Mouse (Mus musculus): ENCODE results near the gene Nat8f1. TPM values are rescaled to one million over a fixed set of nuclear protein-coding genes. Genes with fewer than 3 reads are reported as not detected.
A peak's percentile ranks its signal among the peaks of the same experiment; 100 is the strongest.
"Not testable (repeated sequence)": the region's sequence is repeated elsewhere in the genome, so short reads cannot be mapped to it uniquely, and the experiment has no call there.

Gene Nat8f1
- polyA plus RNA-seq, 1 experiment from 2014 or later = 128 TPM

GRCm38 (mm10) chr6:85869006-85869405, 46.5 kb downstream of the Nat8f1 start, which contains the start of gene Nat8f2:
Gene Nat8f2, minus strand, starts transcription at chr6:85869158.
- ATAC-seq (ENCODE audit: low FRiP score, low TSS enrichment) = peak; percentile 23; the same call in 1 of the 2 replicates
- H3K27ac ChIP-seq (ENCODE audit: low read length); H3K36me3 ChIP-seq (ENCODE audit: insufficient read depth, low read length); H3K9me3 ChIP-seq (ENCODE audit: low read length); H3K27me3 ChIP-seq (ENCODE audit: insufficient read depth, low read length); H3K9ac ChIP-seq (replicated peaks; ENCODE audit: low read length); H3K4me1 ChIP-seq (ENCODE audit: insufficient read depth, low read length); H3K4me3 ChIP-seq (ENCODE audit: low read length): not testable (repeated sequence)
- H3K4me2 ChIP-seq (replicated peaks; ENCODE audit: low read depth, low read length) = peak within 1 kb of the TSS; percentile 23; the same call in 1 of the 2 replicates
- 45% methylated on average over 5 of the region's 5 CpGs for WGBS

- Histone ChIP-seq H3K27ac (ENCODE audit: low read length) (no peak overlapping the region), H3K9me3 (ENCODE audit: low read length) (no peaks in the 10 kb centered on the region), H3K4me3 (ENCODE audit: low read length) (no peak overlapping the region), H3K4me2 (replicated peaks; ENCODE audit: low read depth, low read length) (peak overlapping the region; percentile 23; the same call in 1 of the 2 replicates), H3K4me1 (ENCODE audit: insufficient read depth, low read length) (peaks cover 8% of the 10 kb centered on the region; the same call in 1 of the 2 replicates), H3K36me3 (ENCODE audit: insufficient read depth, low read length) (no peaks in the 10 kb centered on the region), H3K9ac (replicated peaks; ENCODE audit: low read length) (no peak overlapping the region), H3K27me3 (ENCODE audit: insufficient read depth, low read length) (no peaks in the 10 kb centered on the region)
- 68% methylated on average over 8 of the region's 8 CpGs for WGBS
- ATAC-seq (ENCODE audit: low FRiP score, low TSS enrichment) = peak; percentile 46; the same call in 1 of the 2 replicates
Observed at GRCm38 (mm10) chr6:85867726-85868690, 47.5 kb downstream of the Nat8f1 start.

DNA sequence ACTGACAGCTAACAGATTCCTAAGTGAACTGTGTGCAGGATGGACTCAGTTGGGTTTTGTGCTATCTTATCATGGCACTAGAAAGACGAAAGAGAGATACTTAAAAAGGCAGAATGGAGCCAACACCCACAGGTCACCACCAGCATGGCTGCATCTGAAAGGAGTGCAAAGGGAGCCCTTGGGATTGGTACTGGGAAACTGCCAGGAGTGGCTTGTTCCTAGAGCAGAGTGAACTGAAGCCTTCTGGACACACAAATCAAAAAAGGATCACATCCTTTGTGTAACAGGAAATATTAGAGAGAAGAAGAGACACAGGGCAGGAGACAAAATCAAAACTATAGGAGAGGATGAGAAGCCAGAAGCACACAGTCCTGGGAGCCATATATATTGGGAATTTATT, 48.5 kb downstream of the Nat8f1 start:
- H3K27me3 ChIP-seq (ENCODE audit: insufficient read depth, low read length); H3K36me3 ChIP-seq (ENCODE audit: insufficient read depth, low read length); H3K9ac ChIP-seq (replicated peaks; ENCODE audit: low read length); H3K27ac ChIP-seq (ENCODE audit: low read length); H3K4me3 ChIP-seq (ENCODE audit: low read length); ATAC-seq (ENCODE audit: low FRiP score, low TSS enrichment); H3K4me2 ChIP-seq (replicated peaks; ENCODE audit: low read depth, low read length); H3K9me3 ChIP-seq (ENCODE audit: low read length); H3K4me1 ChIP-seq (ENCODE audit: insufficient read depth, low read length): not testable (repeated sequence)
- WGBS = 80% methylated on average over 1 of the region's 1 CpGs

- not testable (repeated sequence) for H3K4me3 ChIP-seq (ENCODE audit: low read length); H3K27me3 ChIP-seq (ENCODE audit: insufficient read depth, low read length); H3K27ac ChIP-seq (ENCODE audit: low read length); ATAC-seq (ENCODE audit: low FRiP score, low TSS enrichment); H3K9ac ChIP-seq (replicated peaks; ENCODE audit: low read length); H3K4me1 ChIP-seq (ENCODE audit: insufficient read depth, low read length); H3K9me3 ChIP-seq (ENCODE audit: low read length); H3K36me3 ChIP-seq (ENCODE audit: insufficient read depth, low read length); H3K4me2 ChIP-seq (replicated peaks; ENCODE audit: low read depth, low read length)
- 88% methylated on average over 3 of the region's 3 CpGs for WGBS
Observed at GRCm38 (mm10) chr6:85866166-85866565, 49.3 kb downstream of the Nat8f1 start.

DNA sequence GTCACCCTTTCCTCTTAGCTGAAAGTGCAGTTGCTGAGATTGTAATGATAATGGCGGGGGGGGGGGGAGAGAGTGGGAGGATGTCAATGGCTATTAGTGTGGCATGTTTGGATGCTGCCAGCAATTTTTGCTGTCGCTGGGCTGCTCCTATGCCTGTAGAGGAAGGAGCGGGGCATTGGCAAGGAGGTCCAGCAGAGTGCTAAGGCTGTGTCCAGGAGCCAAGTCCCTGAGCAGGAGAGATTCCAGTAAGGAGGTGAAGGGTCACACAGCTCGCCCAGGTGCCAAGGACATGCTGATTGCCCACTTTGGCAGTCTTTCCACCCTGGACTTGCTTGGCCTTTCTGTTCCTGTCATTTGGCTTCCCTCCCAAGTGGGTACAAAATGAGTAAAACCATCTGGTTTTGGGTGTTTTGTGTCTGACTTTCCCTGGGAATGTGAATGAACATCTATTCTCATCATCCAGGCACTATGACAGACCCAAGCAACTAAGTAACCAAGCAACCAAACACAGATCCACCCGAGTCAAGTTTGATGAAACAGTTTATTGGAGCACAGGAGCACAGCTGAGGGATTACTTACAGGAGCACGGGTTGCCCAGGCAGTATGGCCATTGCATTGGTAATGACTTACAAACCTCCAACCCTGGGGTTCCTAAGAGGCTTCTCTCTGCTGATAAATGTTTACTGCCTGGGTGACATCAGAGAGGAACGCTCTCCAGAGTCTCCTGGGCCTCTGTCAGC, 50.4 kb downstream of the Nat8f1 start:
- H3K27me3 ChIP-seq (ENCODE audit: insufficient read depth, low read length); H3K4me3 ChIP-seq (ENCODE audit: low read length); H3K4me1 ChIP-seq (ENCODE audit: insufficient read depth, low read length); H3K9ac ChIP-seq (replicated peaks; ENCODE audit: low read length); H3K27ac ChIP-seq (ENCODE audit: low read length); H3K4me2 ChIP-seq (replicated peaks; ENCODE audit: low read depth, low read length); H3K36me3 ChIP-seq (ENCODE audit: insufficient read depth, low read length); H3K9me3 ChIP-seq (ENCODE audit: low read length); ATAC-seq (ENCODE audit: low FRiP score, low TSS enrichment): not testable (repeated sequence)
- WGBS = 81% methylated on average over 5 of the region's 7 CpGs

- Histone ChIP-seq H3K4me2 (replicated peaks; ENCODE audit: low read depth, low read length) (no peak overlapping the region), H3K4me3 (ENCODE audit: low read length) (no peak overlapping the region), H3K9me3 (ENCODE audit: low read length) (no peaks in the 10 kb centered on the region), H3K4me1 (ENCODE audit: insufficient read depth, low read length) (peaks cover 6% of the 10 kb centered on the region; the same call in 1 of the 2 replicates), H3K9ac (replicated peaks; ENCODE audit: low read length) (no peak overlapping the region), H3K27ac (ENCODE audit: low read length) (no peak overlapping the region), H3K27me3 (ENCODE audit: insufficient read depth, low read length) (no peaks in the 10 kb centered on the region), H3K36me3 (ENCODE audit: insufficient read depth, low read length) (no peaks in the 10 kb centered on the region)
- ATAC-seq (ENCODE audit: low FRiP score, low TSS enrichment) = no peak
- 79% methylated on average over 2 of the region's 2 CpGs for WGBS
Observed at GRCm38 (mm10) chr6:85863840-85864239, 51.6 kb downstream of the Nat8f1 start.

DNA sequence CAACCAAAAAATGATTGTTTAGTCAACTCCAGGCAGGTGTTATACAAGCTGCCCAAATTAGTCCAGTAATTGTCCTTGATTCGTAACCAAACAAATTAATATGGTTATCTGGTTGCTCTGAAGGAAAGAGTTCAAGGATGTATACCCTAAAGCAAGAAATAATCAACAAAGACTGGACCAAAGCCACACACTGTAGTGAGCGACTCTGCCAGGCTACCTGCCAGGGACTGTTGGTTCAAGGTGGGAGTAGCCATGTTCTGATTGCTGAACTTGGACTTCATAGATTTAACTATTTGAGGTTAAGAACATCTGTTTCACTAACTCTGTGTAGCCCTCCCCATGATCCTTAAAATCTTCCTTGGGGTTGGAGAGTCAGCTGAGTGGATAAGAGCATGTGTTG, 52.4 kb downstream of the Nat8f1 start:
- H3K36me3 ChIP-seq (ENCODE audit: insufficient read depth, low read length) = no peaks in the 10 kb centered on the region
- no peaks in the 10 kb centered on the region for H3K4me1 ChIP-seq (ENCODE audit: insufficient read depth, low read length)
- H3K27me3 ChIP-seq (ENCODE audit: insufficient read depth, low read length) = no peaks in the 10 kb centered on the region
- H3K27ac ChIP-seq (ENCODE audit: low read length) = no peak overlapping the region
- no peak for ATAC-seq (ENCODE audit: low FRiP score, low TSS enrichment)
- H3K4me3 ChIP-seq (ENCODE audit: low read length) = no peak overlapping the region
- 89% methylated on average over 2 of the region's 2 CpGs for WGBS
- H3K9me3 ChIP-seq (ENCODE audit: low read length) = no peaks in the 10 kb centered on the region
- H3K4me2 ChIP-seq (replicated peaks; ENCODE audit: low read depth, low read length) = no peak overlapping the region
- no peak overlapping the region for H3K9ac ChIP-seq (replicated peaks; ENCODE audit: low read length)

DNA sequence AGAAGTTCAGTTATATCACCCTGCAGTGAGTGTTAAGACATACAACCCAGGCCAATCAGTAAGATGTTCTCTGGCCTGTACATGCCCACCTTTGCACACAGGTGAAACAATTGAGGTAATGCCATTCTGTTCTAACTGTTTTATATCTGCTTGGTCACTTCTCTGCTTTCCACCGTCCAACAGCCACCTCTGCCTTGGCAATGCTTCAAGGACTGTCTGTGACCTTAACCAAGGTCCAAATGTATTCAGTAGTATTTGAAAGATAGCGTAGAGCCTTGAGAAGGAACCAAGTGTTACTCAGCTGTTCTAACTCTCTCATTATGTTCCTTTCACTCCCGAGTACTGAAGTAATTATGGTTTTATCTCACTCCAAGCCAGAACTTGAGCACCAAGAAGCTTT, 52.9 kb downstream of the Nat8f1 start:
- WGBS = 83% methylated on average over 3 of the region's 3 CpGs
- no peak for ATAC-seq (ENCODE audit: low FRiP score, low TSS enrichment)
- Histone ChIP-seq H3K4me2 (replicated peaks; ENCODE audit: low read depth, low read length) (no peak overlapping the region), H3K9me3 (ENCODE audit: low read length) (no peaks in the 10 kb centered on the region), H3K27me3 (ENCODE audit: insufficient read depth, low read length) (no peaks in the 10 kb centered on the region), H3K27ac (ENCODE audit: low read length) (no peak overlapping the region), H3K4me1 (ENCODE audit: insufficient read depth, low read length) (no peaks in the 10 kb centered on the region), H3K9ac (replicated peaks; ENCODE audit: low read length) (no peak overlapping the region), H3K36me3 (ENCODE audit: insufficient read depth, low read length) (no peaks in the 10 kb centered on the region), H3K4me3 (ENCODE audit: low read length) (no peak overlapping the region)

DNA sequence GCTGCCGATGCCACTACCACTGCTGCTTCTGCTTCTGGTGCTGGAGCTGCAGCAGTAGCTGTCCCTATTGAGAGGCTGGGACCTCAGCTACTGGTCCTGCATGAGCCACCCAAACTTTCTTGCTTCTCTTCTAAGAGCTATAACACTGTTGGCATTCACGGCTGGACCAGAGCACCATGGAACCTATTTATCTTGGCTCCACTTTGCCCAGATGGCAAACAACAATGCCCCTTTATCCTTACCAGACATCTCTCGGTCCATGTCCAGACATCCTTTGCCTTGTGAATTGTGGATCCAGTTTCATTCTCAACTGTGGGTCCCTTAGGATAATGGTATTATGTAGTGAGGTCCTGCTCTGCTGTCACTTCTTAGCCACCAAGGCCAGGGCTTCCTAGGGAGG, 54.2 kb downstream of the Nat8f1 start:
- Histone ChIP-seq H3K4me3 (ENCODE audit: low read length) (no peak overlapping the region), H3K4me2 (replicated peaks; ENCODE audit: low read depth, low read length) (no peak overlapping the region), H3K4me1 (ENCODE audit: insufficient read depth, low read length) (no peaks in the 10 kb centered on the region), H3K27ac (ENCODE audit: low read length) (no peak overlapping the region), H3K27me3 (ENCODE audit: insufficient read depth, low read length) (no peaks in the 10 kb centered on the region), H3K9ac (replicated peaks; ENCODE audit: low read length) (no peak overlapping the region), H3K36me3 (ENCODE audit: insufficient read depth, low read length) (no peaks in the 10 kb centered on the region), H3K9me3 (ENCODE audit: low read length) (no peaks in the 10 kb centered on the region)
- WGBS = 81% methylated on average over 3 of the region's 3 CpGs
- ATAC-seq (ENCODE audit: low FRiP score, low TSS enrichment) = no peak

Data from kidney, embryonic 16.5 days (tissue).